Mouse (Mus musculus): ENCODE measurements at regions not wholly inside any gene's neighbourhood (a gene's known extent, or its start where the extent isn't known, plus 50 kb on each side); places are given as distances from the start of the nearest gene placed in this dataset.

- DNase-seq (ENCODE audit: low spot score in 2 of 2), result no peak
These were observed 95.5 kb upstream of the Mvb12b start for GRCm38 (mm10) chr2:33983112-33983748.

GRCm38 (mm10) chr2:33981936-33982335 lies 94.2 kb upstream of the Mvb12b start:
- no peak for DNase-seq (ENCODE audit: low spot score in 2 of 2)

DNA sequence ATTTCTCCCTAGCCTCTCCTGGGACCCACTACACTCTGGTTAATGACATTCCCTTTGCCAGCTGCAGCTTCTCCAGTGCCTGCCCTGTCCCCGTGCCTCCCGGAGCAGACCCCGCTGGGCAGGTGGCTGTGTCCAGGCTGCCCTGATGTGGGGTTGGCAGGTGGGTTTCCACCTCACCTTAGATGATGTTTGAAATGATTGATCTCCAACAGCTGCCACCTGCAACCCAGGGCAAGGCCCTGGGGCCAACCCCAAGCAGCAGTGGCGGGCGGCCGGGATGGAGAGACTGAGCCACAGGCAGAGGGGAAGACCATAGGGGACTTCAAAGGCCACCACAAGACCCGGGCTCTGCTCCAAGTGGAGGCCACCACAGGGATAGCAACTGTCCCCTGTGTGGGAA lies 93.6 kb upstream of the Mvb12b start:
- no peak for DNase-seq (ENCODE audit: low spot score in 2 of 2)

- DNase-seq (ENCODE audit: low spot score in 2 of 2), result no peak
These were observed 93.1 kb upstream of the Mvb12b start for GRCm38 (mm10) chr2:33980884-33981283.

DNA sequence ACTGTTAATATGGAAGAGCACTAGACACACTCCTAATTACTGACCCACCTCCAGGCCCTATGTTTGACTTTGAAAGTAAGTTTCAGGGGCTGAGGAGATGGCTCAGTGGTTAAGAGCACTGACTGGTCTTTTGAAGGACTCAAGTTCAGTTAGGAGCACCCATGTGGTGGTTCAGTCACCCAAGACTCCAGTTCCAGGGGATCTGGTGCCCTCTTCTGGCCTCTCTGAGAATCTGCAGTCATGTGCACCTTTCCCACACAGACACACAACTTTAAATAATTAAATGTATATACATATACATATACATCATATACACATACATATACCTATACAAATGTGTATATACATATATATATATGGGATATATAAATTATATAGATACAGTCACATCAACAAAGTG lies 91.5 kb upstream of the Mvb12b start:
- no peak for DNase-seq (ENCODE audit: low spot score in 2 of 2)

DNA sequence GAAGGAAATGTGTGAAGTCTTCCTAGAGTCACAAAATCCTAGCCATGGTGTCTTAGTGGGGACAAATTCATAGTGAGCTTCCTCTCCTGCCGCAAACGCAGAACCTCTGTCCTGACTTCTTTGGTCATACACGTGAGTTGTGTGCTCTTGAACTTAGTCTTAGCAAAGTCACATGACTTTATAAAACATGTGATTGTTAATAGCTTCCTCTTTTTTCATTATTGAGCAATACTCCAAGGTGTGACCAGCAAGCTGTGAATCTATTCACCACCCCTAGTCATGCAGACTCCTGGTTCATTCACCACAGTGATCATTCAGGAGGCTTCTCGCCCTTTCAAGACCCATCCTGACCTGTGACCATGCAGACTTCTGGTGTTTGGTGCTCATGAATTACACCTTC lies 90.8 kb upstream of the Mvb12b start:
- no peak for DNase-seq (ENCODE audit: low spot score in 2 of 2)

- DNase-seq (ENCODE audit: low spot score in 2 of 2), result no peak
These were observed 90.0 kb upstream of the Mvb12b start for GRCm38 (mm10) chr2:33977576-33978352.

DNA sequence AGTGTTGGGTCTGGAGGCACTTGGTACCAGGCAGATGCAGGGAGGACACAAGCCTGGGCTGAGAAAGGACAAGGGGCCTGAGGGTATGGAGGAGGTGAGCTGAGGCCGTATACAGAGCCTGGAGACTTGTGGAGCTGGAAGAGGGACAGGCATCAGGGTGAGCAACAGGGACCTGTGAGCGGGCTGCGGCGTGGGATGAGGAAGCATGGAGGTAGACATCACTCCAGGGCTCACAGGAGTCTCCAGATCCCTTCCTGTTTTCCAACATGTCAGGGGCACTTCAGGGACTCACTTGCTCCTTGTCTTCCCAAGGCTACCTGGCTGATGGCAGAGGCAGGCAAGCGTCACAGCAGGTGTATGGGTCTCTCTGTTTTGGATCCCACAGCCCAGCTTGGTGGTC lies 89.4 kb upstream of the Mvb12b start:
- no peak for DNase-seq (ENCODE audit: low spot score in 2 of 2)

GRCm38 (mm10) chr2:33976183-33976582 lies 88.4 kb upstream of the Mvb12b start:
- DNase-seq (ENCODE audit: low spot score in 2 of 2), result no peak

DNA sequence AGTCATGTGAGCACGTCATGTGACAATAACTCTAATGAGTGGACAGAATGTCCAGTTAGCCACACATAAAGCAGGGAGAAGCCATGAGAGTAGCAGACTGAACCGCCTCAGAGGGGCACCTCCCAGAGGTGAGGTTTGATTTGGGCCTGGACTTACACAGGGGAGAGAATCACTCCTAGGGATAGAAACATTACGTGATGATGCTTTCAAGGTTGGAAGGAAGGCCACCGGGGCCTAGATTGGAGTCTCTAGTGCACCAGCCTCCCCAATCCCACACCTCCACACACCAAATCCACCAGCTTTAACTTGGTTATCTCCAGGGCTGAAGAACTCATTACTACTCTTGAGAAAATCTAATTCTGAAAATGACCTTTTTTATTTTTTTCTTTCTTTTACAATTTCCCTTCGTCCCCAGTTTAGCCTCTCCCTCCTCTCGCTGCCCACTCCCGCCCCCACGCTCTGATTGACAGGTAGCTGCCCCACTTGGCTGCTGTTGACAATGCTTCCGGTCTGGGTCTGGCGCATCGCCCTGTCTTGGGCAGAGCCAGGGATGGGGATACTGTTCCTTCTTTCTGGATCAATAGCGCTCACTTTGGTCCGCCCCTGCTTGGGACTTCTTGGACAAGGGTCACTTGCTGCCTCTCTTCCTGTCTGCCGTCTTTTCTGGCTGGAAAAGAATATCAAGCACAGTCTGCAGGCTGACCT lies 87.8 kb upstream of the Mvb12b start:
- no peak for DNase-seq (ENCODE audit: low spot score in 2 of 2)

- DNase-seq (ENCODE audit: low spot score in 2 of 2), result no peak
These were observed 87.1 kb upstream of the Mvb12b start for GRCm38 (mm10) chr2:33974737-33975422.

DNA sequence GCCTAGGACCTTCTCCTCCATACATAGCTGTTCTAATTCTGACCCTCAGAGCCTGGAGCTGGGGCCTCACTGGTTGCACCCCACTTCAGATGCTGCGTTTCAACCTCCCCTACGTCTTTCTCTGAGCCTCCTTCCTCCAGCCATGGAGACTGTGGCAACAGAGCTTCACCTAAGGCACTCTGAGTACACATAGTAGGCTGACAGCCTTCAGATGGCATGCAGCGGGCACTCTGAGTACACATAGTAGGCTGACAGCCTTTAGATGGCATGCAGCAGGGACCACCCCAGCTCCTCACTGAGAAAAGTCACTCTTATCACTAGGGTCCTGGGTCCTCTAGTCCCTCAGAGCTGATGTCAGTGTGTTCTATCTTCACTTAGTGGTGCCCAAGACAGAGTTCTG lies 86.3 kb upstream of the Mvb12b start:
- no peak for DNase-seq (ENCODE audit: low spot score in 2 of 2)

DNA sequence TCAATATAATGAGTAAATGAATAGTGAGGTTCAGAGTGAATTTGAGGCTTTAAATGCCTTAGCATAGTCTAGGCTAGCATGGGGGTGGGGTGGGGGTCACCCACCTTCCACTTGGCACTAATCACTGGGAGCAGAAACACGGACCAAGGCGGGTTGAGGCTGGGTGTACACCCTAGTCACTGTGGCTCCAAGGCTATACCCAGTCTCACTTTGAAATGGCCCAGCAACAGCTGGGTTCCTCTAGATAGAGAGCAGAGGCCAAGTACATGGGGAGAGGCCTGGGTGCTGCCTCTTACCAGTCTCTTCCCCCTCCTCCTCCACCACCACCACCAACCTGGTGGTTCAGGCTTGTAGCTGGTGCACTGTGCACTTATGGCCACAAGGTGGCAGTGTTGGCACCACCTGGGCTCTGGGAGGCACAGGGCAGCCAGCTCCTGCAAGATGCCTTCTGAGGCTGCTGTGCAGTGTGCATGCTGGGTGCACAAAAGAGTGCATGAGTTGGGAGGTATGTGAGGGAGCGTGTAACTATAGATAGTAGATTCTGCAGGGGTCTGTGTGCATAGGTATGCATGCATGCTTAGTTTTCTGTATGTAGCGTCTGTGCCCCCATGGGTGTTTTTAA lies 85.6 kb upstream of the Mvb12b start:
- DNase-seq (ENCODE audit: low spot score in 2 of 2), result peak; percentile 49 to 53

GRCm38 (mm10) chr2:33966984-33967421 lies 79.3 kb upstream of the Mvb12b start:
- no peak for DNase-seq (ENCODE audit: low spot score in 2 of 2)

GRCm38 (mm10) chr2:33966389-33966983 lies 78.7 kb upstream of the Mvb12b start:
- no peak for DNase-seq (ENCODE audit: low spot score in 2 of 2)

- no peak for DNase-seq (ENCODE audit: low spot score in 2 of 2)
These were observed 76.3 kb upstream of the Mvb12b start for GRCm38 (mm10) chr2:33964096-33964495.

GRCm38 (mm10) chr2:33962355-33963037 lies 74.8 kb upstream of the Mvb12b start:
- no peak for DNase-seq (ENCODE audit: low spot score in 2 of 2)

GRCm38 (mm10) chr2:33961566-33961965 lies 73.8 kb upstream of the Mvb12b start:
- DNase-seq (ENCODE audit: low spot score in 2 of 2), result no peak

GRCm38 (mm10) chr2:33957754-33958153 lies 70.0 kb upstream of the Mvb12b start:
- DNase-seq (ENCODE audit: low spot score in 2 of 2), result peak in 1 of 2 experiments; percentile 19

GRCm38 (mm10) chr2:33944301-33944700 lies 56.6 kb upstream of the Mvb12b start:
- DNase-seq (ENCODE audit: low spot score in 2 of 2), result no peak

- DNase-seq (ENCODE audit: low spot score in 2 of 2), result no peak
These were observed 54.3 kb upstream of the Mvb12b start for GRCm38 (mm10) chr2:33942085-33942484.

Measured in urinary bladder, adult 18-20 months (tissue).